Mouse (Mus musculus): ENCODE data around the gene Fblim1.
"Not testable (repeated sequence)": the region's sequence is repeated elsewhere in the genome, so short reads cannot be mapped to it uniquely, and the experiment has no call there.

Fblim1 gene

DNA sequence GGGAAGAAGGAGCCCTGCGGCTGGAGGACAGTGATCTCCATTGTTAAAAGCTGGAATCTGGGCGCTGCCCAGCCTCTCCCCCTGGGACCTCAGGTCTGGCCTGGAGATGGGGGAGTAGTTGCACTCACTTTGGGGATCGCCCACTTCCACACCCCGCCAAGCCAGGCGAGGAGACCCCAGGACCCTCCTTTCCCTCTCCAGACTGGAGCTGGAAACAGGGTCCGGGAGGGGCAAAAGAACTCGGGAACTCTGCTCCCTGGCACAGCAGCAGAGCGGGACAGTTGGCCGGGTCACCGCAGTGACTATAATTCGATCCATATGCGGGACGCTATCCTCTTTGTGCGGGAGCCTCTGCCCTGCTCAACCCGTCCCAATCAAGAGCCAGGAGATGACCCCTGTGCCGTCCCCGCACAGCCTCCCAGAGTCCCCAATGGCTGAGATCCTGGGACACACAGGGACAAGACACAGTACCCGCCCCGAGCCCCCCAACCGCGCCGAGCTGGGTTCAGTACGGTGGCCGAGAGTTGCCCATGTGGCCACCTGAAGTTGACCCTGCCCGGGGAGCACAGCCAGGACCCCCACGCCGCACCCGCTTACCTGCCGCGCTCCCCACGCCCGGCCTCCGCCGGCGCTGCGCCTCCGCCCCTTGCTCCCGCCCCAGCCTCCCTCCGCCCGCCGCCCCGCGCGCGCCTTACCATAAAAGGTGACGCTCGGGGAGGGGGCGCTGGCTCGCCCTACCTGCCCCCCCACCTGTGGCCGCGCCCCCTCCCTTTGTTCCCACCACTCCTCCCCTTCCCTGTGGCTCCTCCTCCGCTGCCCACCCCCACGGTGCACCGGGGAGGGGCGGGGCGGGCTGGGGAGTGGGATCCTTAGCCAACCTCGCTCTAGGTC lies 6.4 kb downstream of the Fblim1 start:
- DNase-seq (ENCODE audit: low spot score) = no peak

DNA sequence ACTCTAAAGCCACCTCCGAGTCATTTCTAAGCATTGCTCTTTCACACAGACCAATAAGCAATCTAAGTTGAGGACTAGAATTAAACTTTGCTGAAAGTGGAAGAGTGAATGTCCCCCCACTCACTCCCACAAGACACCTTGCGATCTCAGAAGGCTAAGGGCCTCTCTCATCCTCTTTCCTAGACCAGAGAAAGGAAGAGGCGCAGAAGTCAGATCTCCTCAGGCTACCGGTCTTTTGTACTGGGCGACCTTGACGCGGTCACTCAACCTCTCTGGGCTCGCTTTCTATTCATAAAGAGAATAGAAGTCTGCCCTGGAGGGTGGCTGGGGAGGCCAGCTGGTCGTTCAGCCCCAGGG lies 7.0 kb downstream of the Fblim1 start:
- DNase-seq (ENCODE audit: low spot score) = no peak

DNA sequence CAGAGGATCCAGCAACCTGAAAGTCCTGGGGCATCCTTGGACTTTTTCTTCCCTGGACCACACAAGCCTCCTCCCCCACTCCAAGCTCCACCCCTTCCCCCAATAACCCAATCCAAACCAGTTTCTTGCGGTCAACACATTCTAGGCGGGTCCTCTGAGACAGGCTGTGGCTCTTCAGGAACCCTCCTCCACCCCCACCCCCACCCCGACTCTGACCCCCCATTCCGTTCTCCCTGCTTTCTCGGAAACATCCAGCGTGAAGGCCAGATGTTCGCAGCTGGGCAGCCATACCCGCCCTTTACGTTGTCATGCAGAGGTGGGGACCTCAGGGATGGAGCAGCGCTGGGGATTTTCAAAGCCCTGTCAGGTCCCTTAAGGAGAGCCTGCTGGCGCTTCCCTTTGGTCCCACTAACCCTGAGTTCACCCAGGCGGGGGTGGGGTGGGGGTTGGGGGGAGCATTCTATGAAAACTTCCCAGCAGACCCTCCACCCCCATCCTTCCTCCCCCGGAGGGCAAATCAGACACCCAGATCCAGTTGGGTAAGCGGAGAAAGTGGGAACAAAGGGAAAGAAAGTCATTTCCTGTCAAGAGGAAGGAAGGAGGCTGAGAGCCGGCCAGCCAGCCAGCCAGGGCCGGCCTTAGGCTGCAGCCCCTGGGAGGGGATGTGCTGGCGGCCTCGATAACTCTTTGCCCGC lies 7.5 kb downstream of the Fblim1 start:
- DNase-seq (ENCODE audit: low spot score) = no peak

DNA sequence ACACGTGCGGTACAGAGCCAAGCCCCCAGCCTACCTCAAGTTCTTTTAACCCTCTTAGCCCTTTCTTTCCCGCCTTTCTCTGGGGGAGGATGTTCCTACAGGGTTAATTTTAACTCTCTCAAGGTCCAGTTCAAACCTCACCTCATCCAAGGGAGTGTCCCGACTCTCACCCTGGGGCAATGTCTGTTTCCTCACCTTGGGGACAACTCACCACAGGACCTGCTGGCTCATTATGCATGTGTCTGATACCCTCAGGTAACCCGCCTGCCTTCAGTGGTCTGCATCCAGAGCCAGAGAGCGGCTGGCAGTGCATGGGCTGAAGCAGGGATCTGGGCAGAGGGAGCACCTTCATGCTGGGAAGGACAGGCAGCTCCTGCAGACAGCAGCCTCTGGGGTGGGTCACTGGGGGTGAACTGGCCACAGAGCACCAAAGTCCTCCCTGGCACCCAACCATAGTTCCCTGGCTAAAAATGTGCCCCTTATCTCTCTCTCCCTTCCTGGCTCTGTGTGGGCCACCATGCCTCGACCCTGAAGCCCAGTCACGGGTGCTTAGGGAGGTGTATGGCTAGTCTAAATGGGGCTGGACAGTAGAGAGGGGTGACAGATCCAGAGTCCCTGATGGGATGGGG lies 9.1 kb downstream of the Fblim1 start:
- DNase-seq (ENCODE audit: low spot score) = no peak

DNA sequence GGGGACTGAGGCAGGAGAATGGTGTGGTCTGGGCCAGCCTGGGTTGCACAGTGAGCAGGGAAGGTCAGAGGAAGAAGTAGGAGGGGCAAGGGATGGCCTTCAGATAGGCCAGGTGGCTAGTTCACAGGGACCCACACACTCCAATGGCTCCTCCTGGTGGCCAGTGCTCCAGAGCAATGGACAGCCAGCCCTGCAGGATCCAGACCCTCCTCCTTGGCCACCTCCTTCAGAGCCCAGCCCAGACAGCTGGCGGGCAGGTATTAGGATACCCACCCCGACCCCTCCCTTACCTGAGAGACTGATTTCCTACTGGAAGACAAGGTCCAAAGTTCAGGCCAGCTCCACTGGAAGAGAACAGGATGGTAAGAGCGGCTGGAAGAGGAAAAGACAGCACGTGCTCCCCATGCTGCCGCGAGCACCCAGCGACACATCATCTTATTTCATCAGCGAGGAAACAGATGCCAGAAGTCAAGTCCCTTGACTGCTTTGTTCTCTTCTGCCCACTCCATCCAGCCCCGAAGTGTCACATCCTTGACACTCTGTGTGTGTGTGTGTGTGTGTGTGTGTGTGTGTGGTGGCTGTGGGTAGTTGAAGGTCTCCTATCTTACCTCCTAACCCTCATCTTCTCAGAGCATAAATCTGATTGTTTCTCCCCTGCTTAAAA lies 10.2 kb downstream of the Fblim1 start:
- DNase-seq (ENCODE audit: low spot score) = no peak

DNA sequence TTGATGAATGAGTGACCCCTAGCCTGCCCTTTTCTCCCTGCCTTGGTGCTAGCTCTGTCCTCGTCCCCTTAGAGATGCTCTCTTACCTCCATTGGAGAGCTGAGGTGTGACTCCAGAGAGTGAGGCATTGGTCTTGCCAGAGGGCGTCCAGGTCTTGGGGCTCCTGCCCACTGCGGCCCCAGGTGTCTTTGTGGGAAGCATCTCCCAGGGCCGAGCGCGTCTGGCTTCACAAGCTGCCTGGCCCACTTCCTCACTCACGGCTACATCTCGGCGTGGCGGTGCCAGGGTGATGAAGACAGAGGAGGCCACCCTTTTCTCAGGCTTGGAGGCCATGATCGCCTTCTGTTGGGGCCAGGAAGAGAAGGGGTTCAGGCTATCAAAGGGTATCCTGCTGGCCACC lies 10.8 kb downstream of the Fblim1 start:
- DNase-seq (ENCODE audit: low spot score) = no peak

DNA sequence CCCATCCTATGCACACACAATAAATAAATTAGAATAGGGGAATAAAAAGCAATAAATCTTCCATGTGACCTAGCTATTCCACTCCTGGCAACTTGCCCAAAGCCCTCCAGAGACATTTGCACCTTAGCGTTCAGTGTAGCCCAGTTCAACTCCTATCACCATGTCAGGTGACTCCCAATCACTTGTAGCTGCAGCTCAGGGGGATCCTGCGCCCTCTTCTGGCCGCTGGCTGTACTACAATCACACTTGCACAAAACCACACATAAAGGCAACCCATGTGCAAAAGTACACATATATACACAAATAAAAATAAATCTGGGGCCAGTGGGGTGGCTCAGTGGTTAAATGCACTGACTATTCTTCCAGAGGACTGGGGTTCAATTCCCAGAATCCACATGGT lies 14.3 kb downstream of the Fblim1 start:
- DNase-seq (ENCODE audit: low spot score) = no peak

DNA sequence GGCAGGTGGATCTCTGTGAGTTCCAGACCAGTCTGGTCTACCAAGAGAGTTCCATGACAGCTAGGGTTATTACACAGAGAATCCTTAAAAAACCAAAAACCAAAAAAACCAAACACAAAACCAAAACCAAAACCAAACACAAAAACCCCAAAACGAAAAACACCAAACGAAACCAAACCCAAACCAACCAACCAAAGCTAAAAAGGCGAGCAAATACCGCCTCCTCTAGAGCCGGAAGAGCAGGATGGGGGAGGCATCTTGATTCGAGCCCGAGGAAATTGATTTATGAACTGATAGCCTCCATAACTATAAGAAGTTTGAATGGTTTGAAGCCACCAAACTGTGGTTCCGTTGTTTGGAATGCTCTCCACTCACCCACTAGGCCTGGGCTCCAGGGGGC lies 22.0 kb downstream of the Fblim1 start:
- no peak for DNase-seq (ENCODE audit: low spot score)

DNA sequence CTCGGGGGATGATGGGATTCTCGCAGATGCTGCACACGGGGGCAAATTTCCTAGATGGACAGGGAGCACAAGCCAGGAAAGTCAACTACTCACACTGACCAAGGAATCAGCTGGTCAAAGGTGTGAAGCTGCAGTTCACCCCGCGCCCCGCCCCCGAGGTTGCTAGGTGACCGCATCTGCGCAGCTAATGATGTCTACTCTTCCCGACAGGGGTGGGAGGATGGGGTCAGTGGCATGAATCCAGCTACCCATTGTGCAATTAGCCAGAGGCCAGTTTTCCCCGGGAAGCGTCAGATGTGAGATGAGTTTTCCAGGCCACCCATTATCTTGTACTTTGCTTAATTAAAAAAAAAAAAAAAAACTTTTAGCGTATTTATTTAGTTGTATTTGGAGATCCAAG lies 24.8 kb downstream of the Fblim1 start:
- DNase-seq (ENCODE audit: low spot score) = no peak

DNA sequence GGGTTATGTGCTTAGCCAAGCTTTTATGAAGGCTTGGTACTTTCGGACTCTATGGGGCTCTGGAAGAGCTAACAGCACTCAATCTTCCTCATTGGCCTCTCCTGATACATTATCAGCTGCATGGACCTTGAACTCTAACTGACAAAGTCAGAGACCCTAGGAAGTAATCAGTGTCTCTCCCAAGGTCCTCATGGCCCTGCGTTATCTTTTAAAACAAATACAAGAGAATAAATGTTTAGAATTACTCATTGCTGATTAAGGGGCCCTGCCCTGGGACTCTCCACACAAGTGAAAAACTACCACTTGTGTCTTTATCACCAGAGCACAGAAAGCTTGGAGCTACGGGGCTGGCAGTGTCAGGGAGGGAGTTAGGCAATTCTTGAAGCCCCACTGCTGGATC lies 27.1 kb downstream of the Fblim1 start:
- DNase-seq (ENCODE audit: low spot score) = no peak

DNA sequence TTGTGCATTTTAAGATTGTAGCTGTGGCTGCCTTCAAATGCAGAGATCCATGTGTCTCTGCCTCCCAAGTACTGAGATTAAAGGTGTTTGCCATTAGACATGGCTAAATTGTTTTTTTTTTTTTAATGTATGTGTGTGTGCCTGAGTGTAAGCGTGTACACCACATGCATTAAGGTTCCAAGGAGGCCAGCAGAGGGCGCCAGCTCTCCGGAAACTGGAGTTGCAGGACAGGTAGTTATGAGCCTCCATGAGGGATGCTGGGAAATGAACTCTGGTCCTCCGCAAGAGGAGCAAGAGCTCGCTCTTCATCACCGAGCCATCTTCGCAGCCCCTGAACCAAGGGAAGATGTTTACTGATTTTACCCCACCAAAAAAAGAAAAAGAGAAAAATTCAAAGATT lies 29.0 kb downstream of the Fblim1 start:
- no peak for DNase-seq (ENCODE audit: low spot score)

DNA sequence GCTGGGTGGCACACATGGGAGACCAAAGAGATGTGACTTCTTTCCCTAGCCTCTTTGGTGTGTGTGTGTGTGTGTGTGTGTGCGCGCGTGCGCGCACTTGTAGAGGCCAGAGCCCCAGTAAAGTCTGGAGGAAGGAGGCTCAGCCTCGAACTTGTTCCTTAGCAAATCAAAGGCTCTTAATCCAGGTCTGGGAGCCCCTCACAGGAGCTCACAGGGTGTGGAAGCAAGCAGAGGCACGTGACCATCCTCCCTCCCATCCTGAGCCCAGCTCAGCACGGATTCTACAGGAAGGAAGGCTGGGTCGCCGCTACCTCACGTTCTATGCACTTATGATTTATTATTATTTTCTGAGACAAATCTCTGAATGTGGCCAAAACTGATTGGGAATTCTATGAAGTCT lies 29.5 kb downstream of the Fblim1 start:
- no peak for DNase-seq (ENCODE audit: low spot score)

DNA sequence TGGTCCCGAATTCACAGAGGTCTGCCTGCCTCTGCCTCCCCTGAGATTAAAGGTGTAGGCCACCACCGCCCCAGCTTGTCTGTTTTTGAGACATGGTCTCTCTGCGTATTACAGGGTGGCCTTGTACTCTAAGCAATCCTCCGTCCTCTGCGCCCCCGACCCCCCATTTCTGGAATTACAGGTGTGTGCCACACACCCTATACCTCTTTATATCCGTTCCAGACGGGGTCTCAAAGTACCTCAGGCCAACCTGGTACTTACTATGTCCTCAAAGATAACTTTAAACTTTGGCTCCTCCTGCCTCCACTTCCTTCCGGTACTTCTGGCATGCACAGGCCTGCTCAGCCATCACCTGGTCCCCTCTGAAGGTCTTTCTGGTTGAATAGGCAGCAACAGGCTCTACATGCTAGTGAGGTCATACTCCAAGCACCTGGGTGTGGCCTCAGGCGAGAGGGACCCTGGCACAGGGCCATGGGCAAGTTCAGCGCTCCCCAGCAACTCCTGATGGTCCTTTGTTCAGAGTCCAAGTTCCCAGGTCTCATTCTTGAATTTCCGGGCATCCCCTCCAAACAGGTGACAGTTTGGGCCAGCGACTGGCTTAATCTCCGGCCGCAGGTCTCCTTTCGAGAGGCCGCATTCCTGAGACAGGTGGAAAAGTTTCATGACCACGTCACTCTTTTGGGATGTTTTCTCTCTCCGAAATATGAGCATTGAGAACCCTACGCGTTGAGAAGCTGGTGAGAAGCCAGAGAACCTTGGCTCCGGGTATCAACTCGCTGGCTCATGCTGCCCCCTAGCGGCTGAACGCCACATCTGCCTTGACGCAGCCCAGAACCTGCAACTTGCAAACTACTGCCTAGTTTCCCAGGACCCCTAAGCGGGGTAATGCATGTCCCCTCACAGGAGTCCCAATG lies 30.9 kb downstream of the Fblim1 start:
- peak; percentile 80 for DNase-seq (ENCODE audit: low spot score)

DNA sequence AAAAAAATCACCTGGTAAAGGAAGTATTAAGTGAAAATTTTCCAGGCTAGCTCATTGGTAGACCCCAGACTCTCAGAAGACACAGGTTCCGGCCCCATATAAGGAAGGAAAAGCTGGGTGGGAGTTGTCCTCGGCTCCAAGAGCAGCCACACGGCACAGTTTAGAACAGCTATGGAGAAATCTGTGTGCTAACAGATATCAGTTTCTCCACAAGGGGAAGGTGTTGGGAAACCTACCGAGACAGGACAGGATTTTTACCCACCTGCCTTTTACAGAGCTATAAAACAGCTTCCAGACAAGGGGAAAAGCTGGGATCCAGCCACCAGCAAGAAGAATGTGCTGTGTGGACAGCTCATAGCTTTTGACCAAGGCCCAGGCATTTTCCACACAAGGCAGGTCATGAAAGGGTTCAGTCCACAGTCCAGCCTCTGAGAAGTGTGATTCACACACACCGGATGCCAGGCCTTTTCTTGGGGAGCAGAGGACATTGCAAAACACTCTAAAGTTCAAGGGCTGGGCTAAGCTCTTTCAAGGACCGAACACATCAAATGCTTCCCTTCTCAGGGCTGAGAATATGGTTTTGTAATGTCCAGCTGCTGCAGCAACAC lies 32.4 kb downstream of the Fblim1 start:
- DNase-seq (ENCODE audit: low spot score) = no peak

DNA sequence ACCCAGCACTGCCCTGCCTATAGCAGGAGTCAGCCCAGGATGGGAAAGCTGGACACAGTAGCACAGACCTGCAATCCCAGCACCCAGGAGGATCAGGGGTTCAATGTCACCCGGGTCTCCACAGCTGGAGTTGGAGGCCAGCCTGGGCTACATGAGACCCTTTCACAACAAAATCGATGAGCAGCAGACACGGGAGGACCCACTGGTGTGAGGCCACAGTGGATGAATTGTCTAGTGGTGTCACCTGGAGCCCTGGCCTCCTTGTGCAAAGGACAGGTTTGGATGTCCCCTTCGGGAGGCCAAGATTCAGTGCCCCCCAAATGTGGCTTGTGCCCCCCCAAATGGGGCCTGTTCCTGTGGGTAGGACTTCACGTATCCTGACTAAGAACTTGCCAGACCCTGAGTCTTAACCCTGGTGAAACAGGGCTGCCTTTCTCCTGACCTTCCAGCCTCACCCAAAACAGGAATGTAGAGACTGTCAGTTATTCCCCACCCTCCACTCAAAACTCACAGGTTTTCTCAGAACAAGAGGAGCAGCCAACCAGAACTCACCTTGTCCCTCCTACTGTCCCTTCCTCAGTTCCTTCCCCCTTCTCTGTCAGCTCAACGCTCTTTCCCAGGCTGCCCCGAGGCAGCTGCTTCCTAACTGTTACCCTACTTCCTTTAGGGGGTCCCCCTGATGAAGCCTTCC lies 33.1 kb downstream of the Fblim1 start:
- DNase-seq (ENCODE audit: low spot score) = no peak

DNA sequence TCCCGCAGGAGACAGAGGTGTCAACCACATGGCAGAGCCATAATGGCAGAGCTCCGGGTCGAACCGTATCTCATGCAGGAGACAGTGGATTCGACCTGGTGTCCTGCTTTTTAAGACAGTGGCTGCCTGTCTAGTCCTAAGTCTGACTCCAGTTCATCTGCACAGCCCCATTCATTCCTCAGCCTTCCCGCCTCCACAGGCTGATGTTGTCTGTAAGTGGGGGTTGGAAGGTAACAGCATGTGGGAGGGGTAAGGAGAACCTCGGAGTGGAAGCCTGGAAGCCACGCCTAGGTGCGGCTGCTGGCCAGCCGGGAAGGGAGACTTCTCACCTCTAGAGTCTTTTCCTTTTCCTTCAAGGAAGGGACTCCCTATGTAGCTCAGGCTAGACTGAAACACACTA lies 34.0 kb downstream of the Fblim1 start:
- DNase-seq (ENCODE audit: low spot score) = no peak

DNA sequence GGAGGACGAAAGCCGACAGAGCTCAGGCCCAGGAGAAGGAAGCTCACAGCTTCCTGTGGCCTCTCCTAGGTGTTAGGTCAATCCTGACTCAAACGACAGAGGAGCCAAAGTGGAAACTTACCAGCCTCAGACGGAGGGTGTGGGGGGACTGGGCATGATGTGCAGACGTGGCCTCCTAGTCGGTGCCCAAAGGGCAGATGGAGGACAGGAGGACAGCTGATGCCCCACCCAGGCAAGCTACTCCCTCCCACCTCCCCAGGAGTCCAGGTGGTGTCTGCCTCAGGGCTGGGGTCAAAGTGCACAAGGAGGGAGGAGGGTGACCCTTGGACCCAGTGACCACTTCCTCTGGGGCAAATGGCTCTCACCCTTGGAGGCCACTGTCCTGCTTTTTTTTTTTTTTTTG lies 34.6 kb downstream of the Fblim1 start:
- no peak for DNase-seq (ENCODE audit: low spot score)

DNA sequence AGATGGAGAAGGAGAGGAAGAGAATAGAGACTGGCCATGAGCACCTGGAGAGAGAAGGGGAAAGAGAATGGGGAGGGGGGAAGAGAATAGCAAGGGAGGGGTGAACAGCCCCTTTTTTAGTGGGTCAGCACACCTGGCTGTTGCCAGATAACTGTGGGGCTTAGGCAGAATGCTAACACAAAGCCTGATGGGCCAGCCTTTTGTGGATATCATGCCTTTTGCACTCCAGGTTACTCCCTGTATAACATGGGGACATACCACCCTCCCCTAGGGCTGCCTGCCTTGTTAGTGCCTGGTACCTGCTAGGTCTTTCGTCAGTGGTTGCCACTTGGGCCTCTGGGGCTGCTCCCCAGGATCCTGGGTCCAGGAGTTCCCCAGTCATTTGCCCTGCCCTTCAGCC lies 35.1 kb downstream of the Fblim1 start:
- no peak for DNase-seq (ENCODE audit: low spot score)

DNA sequence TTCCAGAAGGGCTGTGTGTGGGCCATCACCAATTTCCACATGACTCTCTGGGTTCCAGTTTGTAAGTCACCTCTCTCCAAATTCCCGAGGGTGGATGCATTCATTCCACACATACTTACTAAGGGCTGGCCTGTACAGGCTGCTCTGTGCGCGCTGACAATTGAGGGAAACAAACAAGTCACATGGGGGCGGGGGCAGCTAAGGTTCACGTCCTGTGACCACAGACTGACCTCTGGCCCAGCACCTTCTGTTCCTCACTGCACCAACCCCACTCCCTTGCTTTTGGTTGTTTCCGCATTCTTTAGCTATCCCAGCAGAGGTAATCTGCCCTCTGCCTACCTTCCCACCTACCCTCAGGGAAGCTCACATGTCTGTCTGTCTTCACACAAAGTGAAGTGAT lies 35.9 kb downstream of the Fblim1 start:
- DNase-seq (ENCODE audit: low spot score) = no peak

DNA sequence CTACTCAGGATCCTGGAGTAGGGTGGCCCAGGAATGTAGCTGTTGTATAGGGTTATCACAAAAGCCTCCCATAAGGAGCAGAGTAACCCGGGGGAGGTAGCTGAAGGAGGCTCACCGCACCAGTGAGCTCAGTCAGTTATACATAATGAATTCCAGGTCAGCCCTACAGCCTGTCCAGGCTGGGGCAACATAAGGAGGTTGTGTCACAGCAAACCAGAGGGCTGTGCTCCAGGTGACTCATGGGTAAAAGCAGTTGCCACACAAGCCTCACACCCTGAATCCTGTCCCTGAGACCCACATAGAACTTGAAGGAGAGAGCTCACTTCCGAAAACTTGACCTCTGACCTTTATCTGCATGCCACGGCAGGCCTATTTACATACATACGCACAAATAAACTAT lies 36.9 kb downstream of the Fblim1 start:
- DNase-seq (ENCODE audit: low spot score) = no peak

DNA sequence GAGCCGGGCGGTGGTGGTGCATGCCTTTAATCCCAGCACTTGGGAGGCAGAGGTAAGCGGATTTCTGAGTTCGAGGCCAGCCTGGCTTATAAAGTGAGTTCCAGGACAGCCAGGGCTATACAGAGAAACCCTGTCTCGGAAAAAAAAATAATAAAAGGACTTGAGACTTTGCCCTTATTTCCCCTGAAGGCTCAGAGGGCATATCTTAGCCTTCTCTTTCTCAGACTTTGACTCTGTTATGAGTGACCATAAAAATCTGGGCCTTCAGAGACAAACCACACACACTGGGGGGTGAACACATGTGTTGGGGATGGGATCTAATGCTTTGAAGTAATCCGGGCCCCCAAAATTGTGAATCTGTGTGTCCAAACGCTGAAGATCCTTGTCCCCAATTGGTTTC lies 38.7 kb downstream of the Fblim1 start:
- DNase-seq (ENCODE audit: low spot score) = not testable (repeated sequence)
